Mouse (Mus musculus) hindbrain, embryonic 12.5 days (tissue): Measurements from ENCODE around the gene Cherp. TPM values are rescaled to one million over a fixed set of nuclear protein-coding genes. Genes with fewer than 3 reads are reported as not detected.

ENCODE experiments used
- ATAC-seq: fragments of 200-750 bp; cut with Nextera tagmentation; 2 replicates; pipeline ENCODE4 v1.8.0; 2017; ENCODE audit warnings: moderate TSS enrichment; ENCODE audit not compliant: low FRiP score
- H3K27ac ChIP-seq: fragments of 300-500 bp; sonication (generic); 2 replicates; pipeline ENCODE4 v1.5.1; 2016; ENCODE audit warnings: mild to moderate bottlenecking
- H3K27me3 ChIP-seq: fragments of 300-500 bp; sonication (generic); 2 replicates; pipeline ENCODE4 v1.6.1; 2016; ENCODE audit warnings: mild to moderate bottlenecking
- H3K36me3 ChIP-seq: fragments of 300-500 bp; sonication (generic); 2 replicates; pipeline ENCODE4 v1.6.1; 2016; ENCODE audit warnings: mild to moderate bottlenecking
- H3K4me1 ChIP-seq: fragments of 300-500 bp; sonication (generic); 2 replicates; pipeline ENCODE4 v1.6.1; 2016
- H3K4me2 ChIP-seq: fragments of 300-500 bp; sonication (generic); replicated peaks from 2 replicates; pipeline ENCODE4 v1.6.1; 2016; ENCODE audit warnings: mild to moderate bottlenecking
- H3K4me3 ChIP-seq: fragments of 300-500 bp; sonication (generic); 2 replicates; pipeline ENCODE4 v1.5.1; 2016; ENCODE audit warnings: mild to moderate bottlenecking
- H3K9ac ChIP-seq: fragments of 300-500 bp; sonication (generic); 2 replicates; pipeline ENCODE4 v1.6.1; 2016; ENCODE audit warnings: mild to moderate bottlenecking, moderate library complexity
- H3K9me3 ChIP-seq: fragments of 300-500 bp; sonication (generic); replicated peaks from 2 replicates; pipeline ENCODE4 v1.6.1; 2016; ENCODE audit warnings: mild to moderate bottlenecking
- WGBS: fragments of 180-500 bp; shearing (Covaris S2); methylation state at CpG from one replicate; pipeline ENCODE4 v1.1.7; 2016; 5-methylcytosine and 5-hydroxymethylcytosine counted together
- polyA plus RNA-seq: library from polyadenylated mRNA; unstranded; fragments of >200 nt; fragmentation: Nextera tagmentation; extraction: Ambion mirVana; gene quantifications from 2 replicates; pipeline ENCODE4 v1.2.1, GENCODE M21; 2016

Gene Cherp
- polyA plus RNA-seq, 1 experiment from 2014 or later = 66.5 TPM

DNA sequence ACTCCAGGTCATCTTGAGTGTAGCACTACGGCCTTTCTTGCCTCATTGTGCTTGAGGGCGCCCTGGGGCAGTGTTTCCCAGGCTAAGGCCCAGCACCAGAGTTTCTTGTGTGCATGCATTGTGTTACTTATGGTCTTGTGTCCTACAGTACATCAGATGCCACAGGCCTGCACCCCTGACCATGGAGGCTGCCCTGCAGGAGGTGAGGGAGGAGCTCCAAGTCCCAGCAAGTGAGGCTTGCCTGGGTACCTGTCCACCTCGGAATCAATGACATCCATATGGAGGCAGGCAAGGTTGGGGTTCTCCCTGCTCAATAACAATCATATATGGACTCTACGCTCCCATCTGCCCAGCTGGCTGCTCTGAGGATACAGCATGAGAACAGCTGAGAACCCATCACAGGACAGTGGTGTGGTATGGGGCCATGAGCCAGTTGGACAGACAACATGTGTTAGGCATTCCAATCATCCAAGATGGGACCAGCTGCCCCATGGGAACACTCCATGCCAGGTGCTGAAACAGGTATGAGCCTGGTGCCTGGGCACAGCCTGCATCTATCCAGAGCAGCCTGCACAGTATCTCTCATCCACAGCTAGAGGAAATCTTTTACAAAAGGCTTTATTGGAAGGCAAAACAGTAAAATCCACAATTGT lies 15.0 kb downstream of the Cherp start:
- ATAC-seq = no peak
- no peak overlapping the region for H3K4me3 ChIP-seq
- no peaks in the 10 kb centered on the region for H3K27me3 ChIP-seq
- peaks cover 83% of the 10 kb centered on the region for H3K36me3 ChIP-seq
- no peaks in the 10 kb centered on the region for H3K9me3 ChIP-seq
- WGBS = 93% methylated on average over 4 of the region's 4 CpGs
- no peaks in the 10 kb centered on the region for H3K4me1 ChIP-seq
- H3K27ac ChIP-seq = no peak overlapping the region
- H3K9ac ChIP-seq = no peak overlapping the region
- H3K4me2 ChIP-seq = no peak overlapping the region

DNA sequence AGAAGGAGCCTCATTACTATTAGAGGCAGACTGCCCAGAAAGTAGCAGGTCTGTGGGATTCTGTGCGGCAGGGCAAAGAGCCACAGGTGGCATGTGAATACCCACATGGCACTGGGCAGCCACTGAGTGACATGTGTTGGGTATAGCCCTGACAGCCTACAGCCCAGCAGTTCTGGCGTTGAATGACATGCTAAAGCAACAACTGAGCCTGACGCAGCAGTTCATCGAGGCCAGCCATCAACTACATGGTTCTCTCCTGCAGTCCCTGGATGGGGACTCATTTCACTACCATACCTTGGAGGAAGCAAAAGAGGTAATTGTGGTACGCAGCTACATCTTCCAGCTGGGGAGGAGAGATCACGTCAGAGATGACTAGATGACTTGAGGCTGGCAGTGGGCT lies 16.6 kb downstream of the Cherp start:
- Histone ChIP-seq H3K27me3 (no peaks in the 10 kb centered on the region), H3K36me3 (peaks cover 82% of the 10 kb centered on the region)

DNA sequence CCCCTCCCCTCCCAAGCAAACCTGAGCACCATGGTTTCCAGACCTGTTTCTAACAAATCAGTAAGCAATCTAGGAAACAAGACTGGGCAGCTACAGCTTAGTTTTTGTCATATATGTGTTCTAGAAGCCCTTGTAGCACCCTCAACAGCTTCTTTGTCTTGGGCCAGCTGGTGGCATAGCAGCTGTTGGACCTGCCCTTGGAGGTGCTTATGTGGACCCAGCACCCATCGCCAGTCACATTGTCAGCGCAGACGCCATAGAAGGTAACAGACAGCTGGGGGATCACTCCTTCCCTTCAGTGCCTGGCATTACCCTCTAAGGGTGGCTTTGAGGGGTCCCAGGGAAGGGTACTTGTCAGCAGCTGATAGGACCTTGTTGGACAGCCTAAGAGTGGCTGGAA lies 17.2 kb downstream of the Cherp start:
- Histone ChIP-seq H3K36me3 (peaks cover 82% of the 10 kb centered on the region), H3K27ac (no peak overlapping the region), H3K4me1 (no peaks in the 10 kb centered on the region), H3K4me2 (no peak overlapping the region), H3K27me3 (no peaks in the 10 kb centered on the region), H3K4me3 (no peak overlapping the region), H3K9me3 (peaks cover 7% of the 10 kb centered on the region; the same call in 1 of the 2 replicates), H3K9ac (no peak overlapping the region)
- 100% methylated on average over 3 of the region's 3 CpGs for WGBS
- no peak for ATAC-seq

More for the DNA sequence above, 16.6 kb downstream of the Cherp start:
- Histone ChIP-seq H3K27ac (no peak overlapping the region), H3K9me3 (peaks cover 6% of the 10 kb centered on the region; the same call in 1 of the 2 replicates), H3K4me3 (no peak overlapping the region), H3K4me1 (no peaks in the 10 kb centered on the region), H3K9ac (no peak overlapping the region), H3K4me2 (no peak overlapping the region)
- 89% methylated on average over 6 of the region's 6 CpGs for WGBS
- no peak for ATAC-seq

GRCm38 (mm10) chr8:72455317-72455716 lies 19.7 kb downstream of the Cherp start:
- no peak for ATAC-seq
- no peak overlapping the region for H3K4me2 ChIP-seq
- H3K9ac ChIP-seq = no peak overlapping the region
- WGBS = 90% methylated on average over 4 of the region's 4 CpGs
- H3K4me1 ChIP-seq = no peaks in the 10 kb centered on the region
- H3K36me3 ChIP-seq = peaks cover 70% of the 10 kb centered on the region
- peaks cover 7% of the 10 kb centered on the region; the same call in 1 of the 2 replicates for H3K9me3 ChIP-seq
- no peak overlapping the region for H3K27ac ChIP-seq
- no peak overlapping the region for H3K4me3 ChIP-seq
- no peaks in the 10 kb centered on the region for H3K27me3 ChIP-seq

DNA sequence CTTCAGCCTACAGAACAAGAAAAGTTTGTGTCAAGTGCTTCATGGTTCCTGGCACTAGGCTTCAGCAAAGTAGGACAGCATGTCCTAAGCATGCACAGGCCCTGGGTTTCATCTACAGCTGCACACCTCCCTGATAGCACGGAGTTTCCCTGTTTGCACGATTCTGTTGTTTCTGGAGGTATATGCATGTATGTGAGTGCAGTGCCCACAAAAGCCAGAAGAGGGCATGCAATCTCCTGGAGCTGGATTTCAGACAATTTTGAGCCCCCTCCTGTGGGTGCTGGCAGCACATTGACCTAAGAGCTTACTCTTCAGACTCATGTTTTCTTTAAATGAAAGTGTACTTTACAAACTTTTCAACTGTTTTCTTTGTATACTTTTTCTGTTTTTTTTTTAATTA lies 21.1 kb downstream of the Cherp start:
- Histone ChIP-seq H3K27me3 (no peaks in the 10 kb centered on the region), H3K4me2 (no peak overlapping the region), H3K9me3 (peaks cover 7% of the 10 kb centered on the region; the same call in 1 of the 2 replicates), H3K9ac (no peak overlapping the region), H3K4me3 (no peak overlapping the region), H3K36me3 (peaks cover 72% of the 10 kb centered on the region), H3K27ac (no peak overlapping the region), H3K4me1 (no peaks in the 10 kb centered on the region)
- no peak for ATAC-seq
- 92% methylated on average over 2 of the region's 2 CpGs for WGBS

GRCm38 (mm10) chr8:72451516-72451915 lies 23.5 kb downstream of the Cherp start:
- H3K9ac ChIP-seq = no peak overlapping the region
- peaks cover 7% of the 10 kb centered on the region; the same call in 1 of the 2 replicates for H3K9me3 ChIP-seq
- WGBS = 84% methylated on average over 8 of the region's 8 CpGs
- H3K4me3 ChIP-seq = no peak overlapping the region
- H3K27me3 ChIP-seq = no peaks in the 10 kb centered on the region
- no peak for ATAC-seq
- H3K4me1 ChIP-seq = peaks cover 2% of the 10 kb centered on the region; the same call in 1 of the 2 replicates
- peaks cover 70% of the 10 kb centered on the region for H3K36me3 ChIP-seq
- no peak overlapping the region for H3K4me2 ChIP-seq
- H3K27ac ChIP-seq = no peak overlapping the region

- H3K9me3 ChIP-seq = no peaks in the 10 kb centered on the region
- H3K36me3 ChIP-seq = peaks cover 25% of the 10 kb centered on the region
- no peak overlapping the region for H3K9ac ChIP-seq
- peaks cover 8% of the 10 kb centered on the region; the same call in 1 of the 2 replicates for H3K4me1 ChIP-seq
- no peak overlapping the region for H3K4me3 ChIP-seq
- no peak overlapping the region for H3K27ac ChIP-seq
- ATAC-seq = no peak
- no peak overlapping the region for H3K4me2 ChIP-seq
- 96% methylated on average over 6 of the region's 6 CpGs for WGBS
- H3K27me3 ChIP-seq = no peaks in the 10 kb centered on the region
Measured at GRCm38 (mm10) chr8:72445071-72445470, 30.0 kb downstream of the Cherp start.

GRCm38 (mm10) chr8:72443994-72444350 lies 31.1 kb downstream of the Cherp start:
- peaks cover 8% of the 10 kb centered on the region; the same call in 1 of the 2 replicates for H3K4me1 ChIP-seq
- peak overlapping the region; percentile 57 for H3K9ac ChIP-seq
- peak overlapping the region; percentile 61 for H3K4me2 ChIP-seq
- peak overlapping the region; percentile 36 for H3K4me3 ChIP-seq
- ATAC-seq = peak; percentile 75; the same call in 1 of the 2 replicates
- H3K27me3 ChIP-seq = no peaks in the 10 kb centered on the region
- peaks cover 14% of the 10 kb centered on the region for H3K36me3 ChIP-seq
- no peak overlapping the region for H3K27ac ChIP-seq
- H3K9me3 ChIP-seq = no peaks in the 10 kb centered on the region
- 44% methylated on average over 6 of the region's 6 CpGs for whole genome bisulfite sequencing

DNA sequence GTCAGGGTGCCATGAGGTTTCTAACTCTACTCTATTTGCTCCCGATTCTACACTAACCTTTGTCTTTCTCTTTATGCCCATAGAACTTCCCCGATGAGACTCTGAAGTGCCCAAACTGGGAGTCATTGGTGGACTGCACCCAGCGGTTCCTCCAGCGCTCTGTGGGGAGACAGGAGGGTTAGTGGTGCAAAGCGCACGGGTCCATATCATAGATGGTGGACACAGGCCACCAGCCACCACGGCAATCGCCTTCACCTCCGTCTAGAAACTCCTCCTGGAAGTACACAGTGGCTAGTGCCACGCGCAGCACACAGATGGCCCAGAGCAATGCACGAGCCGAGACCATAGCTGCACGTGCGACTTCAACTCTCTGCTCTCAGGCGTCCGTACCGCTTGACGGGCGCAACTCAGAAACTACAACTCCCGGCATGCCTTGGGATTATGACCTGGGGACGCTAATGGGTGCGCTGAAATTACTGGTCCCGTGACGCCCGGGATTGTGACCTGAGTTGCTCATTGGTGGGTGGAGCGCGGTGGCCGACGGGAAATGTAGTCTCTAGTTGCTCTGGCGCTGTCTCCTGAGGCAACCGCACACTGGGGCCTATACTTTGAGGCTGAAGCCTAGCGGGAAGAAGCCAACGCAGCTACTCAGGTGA lies 31.6 kb downstream of the Cherp start, which contains the start of the genes Calr3 and 1700030K09Rik:
Gene Calr3 (minus strand): TSS at position 533 of the 656 bp plus-strand sequence.
Gene 1700030K09Rik (plus strand): TSS at position 543 of the 656 bp plus-strand sequence.
- Histone ChIP-seq H3K4me2 (peak within 1 kb of the TSS; percentile 61), H3K36me3 (peaks cover 13% of the 10 kb centered on the region), H3K9ac (peak within 1 kb of the TSS; percentile 57), H3K27ac (no peak within 1 kb of the TSS), H3K9me3 (no peaks in the 10 kb centered on the region), H3K4me3 (peak within 1 kb of the TSS; percentile 36), H3K27me3 (no peaks in the 10 kb centered on the region), H3K4me1 (peaks cover 8% of the 10 kb centered on the region; the same call in 1 of the 2 replicates)
- 4% methylated on average over 34 of the region's 34 CpGs for WGBS
- peak; percentile 99 for ATAC-seq

- Histone ChIP-seq H3K9me3 (no peaks in the 10 kb centered on the region), H3K27me3 (no peaks in the 10 kb centered on the region), H3K4me3 (no peak overlapping the region), H3K4me2 (no peak overlapping the region), H3K9ac (no peak overlapping the region), H3K36me3 (no peaks in the 10 kb centered on the region), H3K27ac (no peak overlapping the region), H3K4me1 (0 out of 2 replicates have a peak, but pooled peaks cover 4% of the 10 kb centered on the region)
- 73% methylated on average over 8 of the region's 8 CpGs for WGBS
- no peak for ATAC-seq
Measured at GRCm38 (mm10) chr8:72438248-72439015, 36.6 kb downstream of the Cherp start.

DNA sequence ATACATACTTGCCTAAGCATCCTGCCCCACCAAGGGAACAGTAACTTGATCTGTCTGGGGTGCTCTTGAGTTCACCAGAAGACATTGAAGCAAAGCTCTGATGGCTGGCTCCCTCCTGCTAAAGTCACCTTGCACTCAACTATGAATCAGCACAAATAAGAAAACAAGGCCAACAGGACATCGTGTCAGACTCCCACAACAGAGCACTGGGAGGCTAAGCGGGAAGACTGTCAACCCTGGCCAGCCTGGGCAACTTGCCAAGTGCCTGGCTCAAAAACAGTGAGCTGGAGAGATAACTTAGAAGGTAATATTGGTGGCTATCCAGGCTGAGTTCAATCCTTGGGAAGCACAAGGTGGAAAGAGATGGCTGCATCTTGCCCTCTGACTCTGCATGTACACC lies 40.1 kb downstream of the Cherp start:
- WGBS = 50% methylated on average over 2 of the region's 2 CpGs
- H3K4me3 ChIP-seq = no peak overlapping the region
- ATAC-seq = no peak
- no peaks in the 10 kb centered on the region for H3K9me3 ChIP-seq
- H3K4me1 ChIP-seq = no peaks in the 10 kb centered on the region
- H3K4me2 ChIP-seq = no peak overlapping the region
- H3K27ac ChIP-seq = no peak overlapping the region
- no peaks in the 10 kb centered on the region for H3K27me3 ChIP-seq
- no peak overlapping the region for H3K9ac ChIP-seq
- no peaks in the 10 kb centered on the region for H3K36me3 ChIP-seq

DNA sequence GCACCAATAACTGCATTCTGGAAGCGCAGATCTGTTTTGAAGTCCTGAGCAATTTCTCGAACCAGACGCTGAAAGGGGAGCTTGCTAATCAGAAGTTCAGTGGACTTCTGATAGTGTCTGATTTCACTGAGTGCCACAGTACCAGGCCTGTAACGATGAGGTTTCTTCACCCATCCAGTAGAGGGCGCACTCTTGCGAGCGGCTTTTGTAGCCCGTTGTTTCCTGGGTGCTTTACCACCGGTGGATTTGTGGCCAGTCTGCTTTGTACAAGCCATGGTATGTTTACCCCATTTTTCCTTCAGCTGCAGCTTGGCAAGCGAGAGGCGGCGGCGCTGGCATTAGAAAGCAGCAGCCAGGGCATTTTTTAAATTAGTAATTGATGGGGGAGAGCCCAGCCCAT lies 45.4 kb downstream of the Cherp start:
- no peak overlapping the region for H3K4me2 ChIP-seq
- no peak overlapping the region for H3K4me3 ChIP-seq
- 59% methylated on average over 13 of the region's 13 CpGs for WGBS
- no peaks in the 10 kb centered on the region for H3K9me3 ChIP-seq
- H3K27ac ChIP-seq = no peak overlapping the region
- no peaks in the 10 kb centered on the region for H3K4me1 ChIP-seq
- H3K9ac ChIP-seq = no peak overlapping the region
- H3K27me3 ChIP-seq = no peaks in the 10 kb centered on the region
- no peaks in the 10 kb centered on the region for H3K36me3 ChIP-seq
- no peak for ATAC-seq
